Mouse (Mus musculus): Measurements from ENCODE around the gene Rasl11b. TPM values are rescaled to one million over a fixed set of nuclear protein-coding genes. Genes with fewer than 3 reads are reported as not detected.

Gene Rasl11b
- total and polyA plus RNA-seq, 2 experiments from 2014 or later = 7.2 to 17.1 TPM

- TF ChIP-seq CTCF (IDR thresholded peaks at IDR 0.05; ENCODE audit: low read depth) = no peak
- Histone ChIP-seq H3K36me3 (ENCODE audit: insufficient read depth, low read length) (no peaks in the 10 kb centered on the region), H3K27me3 (ENCODE audit: insufficient read depth, low read length) (no peaks in the 10 kb centered on the region), H3K4me2 (ENCODE audit: low read depth, low read length) (no peak overlapping the region), H3K4me3 (ENCODE audit: low read length) (no peak overlapping the region), H3K9ac (replicated peaks; ENCODE audit: low read length) (no peak overlapping the region), H3K4me1 (ENCODE audit: insufficient read depth, low read length) (no peaks in the 10 kb centered on the region), H3K9me3 (ENCODE audit: low read length) (no peaks in the 10 kb centered on the region), H3K27ac (no peak overlapping the region)
- 52% methylated on average over 10 of the region's 10 CpGs for WGBS
- no peak for ATAC-seq
- no peak for DNase-seq (ENCODE audit: low spot score)
Measured at GRCm38 (mm10) chr5:74183118-74183517, 12.0 kb upstream of the Rasl11b start.

DNA sequence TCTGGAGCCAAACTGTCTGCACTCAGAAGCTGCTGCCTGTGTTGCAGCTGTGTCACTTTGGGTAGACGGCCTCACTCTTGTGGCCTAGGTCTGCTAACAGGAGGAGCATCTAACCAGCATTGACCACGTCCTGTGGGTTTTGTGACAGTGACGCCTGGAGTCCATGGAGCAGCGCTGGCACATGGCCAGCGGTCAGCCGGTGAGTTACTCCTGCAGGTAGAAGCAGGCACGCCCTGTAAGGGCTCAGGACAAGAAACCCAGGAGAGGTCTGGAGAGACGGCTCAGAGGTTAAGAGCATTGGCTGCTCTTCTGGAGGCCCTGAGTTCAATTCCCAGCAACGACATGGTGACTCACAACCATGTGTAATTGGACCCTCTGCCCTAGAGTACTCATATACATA, 10.5 kb upstream of the Rasl11b start:
- Histone ChIP-seq H3K27ac (no peak overlapping the region), H3K9me3 (ENCODE audit: low read length) (no peaks in the 10 kb centered on the region), H3K9ac (replicated peaks; ENCODE audit: low read length) (no peak overlapping the region), H3K4me2 (ENCODE audit: low read depth, low read length) (no peak overlapping the region), H3K4me1 (ENCODE audit: insufficient read depth, low read length) (no peaks in the 10 kb centered on the region), H3K36me3 (ENCODE audit: insufficient read depth, low read length) (no peaks in the 10 kb centered on the region), H3K4me3 (ENCODE audit: low read length) (no peak overlapping the region), H3K27me3 (ENCODE audit: insufficient read depth, low read length) (no peaks in the 10 kb centered on the region)
- DNase-seq (ENCODE audit: low spot score) = no peak
- TF ChIP-seq CTCF (IDR thresholded peaks at IDR 0.05; ENCODE audit: low read depth) = no peak
- 82% methylated on average over 9 of the region's 9 CpGs for WGBS
- ATAC-seq = no peak

DNA sequence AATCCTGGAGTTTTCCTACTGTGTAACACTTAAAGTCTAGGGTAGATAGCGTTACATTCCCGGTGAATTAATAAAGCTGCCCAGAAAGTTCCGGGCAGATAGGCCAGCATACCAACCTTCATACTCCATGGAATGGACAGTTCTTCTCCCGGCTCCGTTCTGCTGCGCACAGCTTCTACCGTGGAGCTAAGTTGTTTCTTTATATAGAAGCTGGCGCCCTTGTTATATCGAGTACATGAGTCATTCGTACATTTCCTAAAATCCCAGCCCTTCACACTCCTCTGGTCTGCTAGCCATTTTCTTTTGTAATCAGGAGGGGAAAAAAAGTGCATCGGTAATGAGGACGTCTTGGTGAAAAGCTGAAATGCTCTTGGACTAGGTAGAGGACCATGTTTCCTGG, 7.0 kb upstream of the Rasl11b start:
- Histone ChIP-seq H3K36me3 (ENCODE audit: insufficient read depth, low read length) (no peaks in the 10 kb centered on the region), H3K9ac (replicated peaks; ENCODE audit: low read length) (no peak overlapping the region), H3K27ac (no peak overlapping the region), H3K9me3 (ENCODE audit: low read length) (no peaks in the 10 kb centered on the region), H3K4me1 (ENCODE audit: insufficient read depth, low read length) (no peaks in the 10 kb centered on the region), H3K27me3 (ENCODE audit: insufficient read depth, low read length) (no peaks in the 10 kb centered on the region), H3K4me3 (ENCODE audit: low read length) (no peak overlapping the region), H3K4me2 (ENCODE audit: low read depth, low read length) (no peak overlapping the region)
- no peak for TF ChIP-seq CTCF (IDR thresholded peaks at IDR 0.05; ENCODE audit: low read depth)
- DNase-seq (ENCODE audit: low spot score) (no peak), ATAC-seq (no peak)
- 89% methylated on average over 12 of the region's 12 CpGs for WGBS

GRCm38 (mm10) chr5:74188886-74189285, 6.2 kb upstream of the Rasl11b start:
- 80% methylated on average over 8 of the region's 8 CpGs for WGBS
- DNase-seq (ENCODE audit: low spot score) = no peak
- no peaks in the 10 kb centered on the region for H3K27me3 ChIP-seq (ENCODE audit: insufficient read depth, low read length)
- no peak overlapping the region for H3K27ac ChIP-seq
- TF ChIP-seq CTCF (IDR thresholded peaks at IDR 0.05; ENCODE audit: low read depth) = no peak
- H3K9me3 ChIP-seq (ENCODE audit: low read length) = no peaks in the 10 kb centered on the region
- no peak for ATAC-seq
- no peak overlapping the region for H3K4me3 ChIP-seq (ENCODE audit: low read length)
- no peaks in the 10 kb centered on the region for H3K36me3 ChIP-seq (ENCODE audit: insufficient read depth, low read length)
- no peaks in the 10 kb centered on the region for H3K4me1 ChIP-seq (ENCODE audit: insufficient read depth, low read length)
- H3K4me2 ChIP-seq (ENCODE audit: low read depth, low read length) = no peak overlapping the region
- H3K9ac ChIP-seq (replicated peaks; ENCODE audit: low read length) = no peak overlapping the region

DNA sequence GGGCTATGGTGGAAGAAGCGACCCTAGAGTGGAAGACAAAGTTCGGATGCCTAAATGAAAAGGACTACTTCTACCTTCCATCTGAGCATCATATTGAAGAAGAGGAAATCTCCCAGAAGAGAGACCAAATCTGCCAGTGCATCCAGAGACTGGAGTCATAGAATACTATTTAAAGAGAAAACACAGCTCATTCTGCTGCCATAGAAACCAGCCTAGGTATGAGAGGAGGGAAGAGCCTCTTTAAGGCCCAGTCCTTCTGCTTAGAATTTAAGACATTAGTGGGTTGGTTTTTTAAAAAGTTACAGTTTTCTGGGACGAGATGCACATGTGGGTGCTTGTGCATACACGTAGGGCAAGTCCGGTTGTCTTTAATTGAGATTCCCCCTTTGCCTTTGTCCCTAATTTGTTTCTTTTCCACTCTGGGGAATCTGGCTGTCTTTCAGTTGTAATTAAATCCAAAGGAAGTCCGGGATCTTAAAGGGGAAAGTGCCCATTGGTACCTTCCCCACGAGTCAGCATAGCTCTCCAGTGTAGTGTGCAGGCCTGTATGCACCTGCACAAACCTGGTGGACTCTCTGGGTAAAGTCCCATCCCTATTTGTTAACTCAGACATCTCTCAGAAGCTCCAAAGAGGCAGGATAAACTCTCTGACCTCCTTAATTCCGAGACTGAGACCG, 5.5 kb upstream of the Rasl11b start:
- 43% methylated on average over 9 of the region's 9 CpGs for WGBS
- no peak overlapping the region for H3K4me3 ChIP-seq (ENCODE audit: low read length)
- H3K27me3 ChIP-seq (ENCODE audit: insufficient read depth, low read length) = no peaks in the 10 kb centered on the region
- ATAC-seq = no peak
- no peak for TF ChIP-seq CTCF (IDR thresholded peaks at IDR 0.05; ENCODE audit: low read depth)
- H3K27ac ChIP-seq = no peak overlapping the region
- H3K4me2 ChIP-seq (ENCODE audit: low read depth, low read length) = peak overlapping the region; percentile 27
- H3K36me3 ChIP-seq (ENCODE audit: insufficient read depth, low read length) = no peaks in the 10 kb centered on the region
- H3K9me3 ChIP-seq (ENCODE audit: low read length) = no peaks in the 10 kb centered on the region
- 0 out of 2 replicates have a peak overlapping the region, but pooled peaks have one; percentile 9 for H3K9ac ChIP-seq (replicated peaks; ENCODE audit: low read length)
- no peak for DNase-seq (ENCODE audit: low spot score)
- H3K4me1 ChIP-seq (ENCODE audit: insufficient read depth, low read length) = no peaks in the 10 kb centered on the region

GRCm38 (mm10) chr5:74190161-74190491, 5.0 kb upstream of the Rasl11b start:
- WGBS = 25% methylated on average over 9 of the region's 9 CpGs
- 0 out of 2 replicates have a peak overlapping the region, but pooled peaks have one; percentile 9 for H3K9ac ChIP-seq (replicated peaks; ENCODE audit: low read length)
- no peak overlapping the region for H3K4me3 ChIP-seq (ENCODE audit: low read length)
- no peak for ATAC-seq
- H3K4me1 ChIP-seq (ENCODE audit: insufficient read depth, low read length) = no peaks in the 10 kb centered on the region
- TF ChIP-seq CTCF (IDR thresholded peaks at IDR 0.05; ENCODE audit: low read depth) = no peak
- no peak overlapping the region for H3K27ac ChIP-seq
- peak; percentile 42 for DNase-seq (ENCODE audit: low spot score)
- no peaks in the 10 kb centered on the region for H3K27me3 ChIP-seq (ENCODE audit: insufficient read depth, low read length)
- peak overlapping the region; percentile 27 for H3K4me2 ChIP-seq (ENCODE audit: low read depth, low read length)
- H3K36me3 ChIP-seq (ENCODE audit: insufficient read depth, low read length) = no peaks in the 10 kb centered on the region
- no peaks in the 10 kb centered on the region for H3K9me3 ChIP-seq (ENCODE audit: low read length)

DNA sequence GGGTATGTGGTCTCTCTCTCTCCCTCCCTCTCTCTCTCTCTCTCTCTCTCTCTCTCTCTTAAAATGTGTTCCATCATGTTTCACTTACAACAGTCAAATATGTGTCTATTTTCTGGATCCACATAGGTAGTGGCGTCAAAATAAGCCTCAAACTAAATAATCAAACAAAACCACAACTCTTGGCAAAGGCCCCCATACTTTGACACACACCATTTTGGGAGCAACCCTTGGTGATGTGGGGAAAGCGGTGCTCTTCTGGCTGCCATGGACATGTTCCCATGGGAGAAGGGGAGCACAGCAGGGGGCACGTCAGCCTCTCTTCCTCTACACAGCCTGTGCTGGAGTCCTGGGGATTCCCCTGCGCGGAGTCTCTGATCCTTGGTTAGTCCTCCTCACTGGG, 4.2 kb upstream of the Rasl11b start:
- ATAC-seq = no peak
- no peak overlapping the region for H3K27ac ChIP-seq
- no peaks in the 10 kb centered on the region for H3K4me1 ChIP-seq (ENCODE audit: insufficient read depth, low read length)
- H3K36me3 ChIP-seq (ENCODE audit: insufficient read depth, low read length) = no peaks in the 10 kb centered on the region
- H3K9ac ChIP-seq (replicated peaks; ENCODE audit: low read length) = no peak overlapping the region
- 75% methylated on average over 5 of the region's 5 CpGs for WGBS
- TF ChIP-seq CTCF (IDR thresholded peaks at IDR 0.05; ENCODE audit: low read depth) = no peak
- H3K4me2 ChIP-seq (ENCODE audit: low read depth, low read length) = no peak overlapping the region
- no peak overlapping the region for H3K4me3 ChIP-seq (ENCODE audit: low read length)
- DNase-seq (ENCODE audit: low spot score) = no peak
- H3K27me3 ChIP-seq (ENCODE audit: insufficient read depth, low read length) = no peaks in the 10 kb centered on the region
- no peaks in the 10 kb centered on the region for H3K9me3 ChIP-seq (ENCODE audit: low read length)

Measured in hindbrain, postnatal 0 days (tissue).